Mouse (Mus musculus): Measurements from ENCODE around the gene Zic1.

DNA sequence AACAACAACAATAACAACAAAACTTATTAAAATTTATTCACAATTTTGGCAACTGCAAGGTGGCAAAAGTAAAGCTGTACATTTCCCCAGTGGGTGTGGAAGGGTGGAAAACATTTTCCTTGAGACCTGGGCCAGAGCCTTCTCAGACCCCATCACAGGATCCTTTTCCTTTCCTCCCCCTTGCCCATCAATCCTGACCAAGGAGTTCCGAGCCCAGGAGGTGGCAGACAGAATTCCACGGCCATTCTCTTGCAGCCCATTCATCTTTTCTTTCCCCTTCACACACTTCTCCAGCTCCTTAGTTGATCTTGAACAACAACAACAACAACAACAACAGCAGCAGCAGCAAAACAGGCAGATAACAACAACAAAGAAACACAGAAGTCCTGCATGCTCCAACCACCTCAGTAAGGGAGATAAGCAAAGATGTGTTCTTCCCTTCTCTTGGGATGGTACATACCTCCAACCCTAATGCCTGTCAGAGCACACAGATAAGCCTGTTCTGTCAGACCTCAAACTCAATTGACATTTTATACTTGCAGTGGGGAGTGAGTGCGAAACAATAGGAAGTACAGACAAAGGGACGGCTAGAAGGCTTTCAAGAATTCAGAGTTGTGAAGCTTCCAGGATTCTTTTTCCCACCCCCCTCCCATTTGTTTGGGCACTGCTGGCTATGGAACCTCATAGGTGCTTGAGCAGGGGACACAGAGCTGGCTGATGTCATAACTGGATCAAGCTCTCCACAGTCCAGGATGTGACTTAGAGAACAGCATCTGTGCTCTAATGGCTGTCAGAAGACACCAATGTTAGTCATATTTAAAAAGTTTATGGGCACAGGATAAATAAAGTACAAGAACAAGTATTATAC lies 19.3 kb upstream of the Zic1 start:
- no peak for TF ChIP-seq CTCF (IDR thresholded peaks at IDR 0.05; ENCODE audit: low read depth, low read length)
- no peak for TF ChIP-seq POLR2A (IDR thresholded peaks at IDR 0.05; ENCODE audit: insufficient read depth, low read length)

All from ES-Bruce4 (cell line).